In genomic region chr2:90509268-90509667, GRCm38 (mm10) we compare ENCODE assay signal across 18 mouse cellular contexts.
DNase-seq lines count a peak whose midpoint lies in the region; TF ChIP-seq lines count a peak whose summit lies in the region.
"Had no signal": no experiment of that assay in that cellular context is flagged by ENCODE, and none has a peak within 500 bp of the region (broad histone marks: within the 10 kb centered on the region; RNA-seq: fewer than 3 reads in every experiment).

No protein-coding gene starts in this region.

- H3K9me3 ChIP-seq in heart, embryonic 10.5 days: no peaks in the 10 kb centered on the region
- H3K9me3 ChIP-seq: G1E; heart, embryonic 15.5 days; kidney, embryonic 15.5 days; liver, embryonic 13.5 days; midbrain, embryonic 13.5 days; stomach, embryonic 15.5 days had no signal

- H3K4me3 ChIP-seq in heart, embryonic 10.5 days: no peak overlapping the region
- no peak overlapping the region for H3K4me3 ChIP-seq in myocyte
- H3K4me3 ChIP-seq: heart, embryonic 15.5 days; kidney, embryonic 15.5 days; liver, embryonic 13.5 days; midbrain, embryonic 13.5 days; stomach, embryonic 15.5 days had no signal

- H3K27me3 ChIP-seq in heart, embryonic 10.5 days (ENCODE audit: insufficient read depth, poor library complexity, severe bottlenecking): no peaks in the 10 kb centered on the region
- H3K27me3 ChIP-seq in myocyte (ENCODE audit: control insufficient read depth, insufficient read depth, insufficient read length): no peaks in the 10 kb centered on the region
- H3K27me3 ChIP-seq: heart, embryonic 15.5 days; kidney, embryonic 15.5 days; liver, embryonic 13.5 days; midbrain, embryonic 13.5 days; stomach, embryonic 15.5 days had no signal

- H3ac ChIP-seq in myocyte (ENCODE audit: control insufficient read depth, insufficient read length): no peak overlapping the region

- TF ChIP-seq POLR2A in myocyte (IDR thresholded peaks at IDR 0.05; ENCODE audit: insufficient read length, low read depth): no peak

- H3K27ac ChIP-seq in heart, embryonic 10.5 days: no peak overlapping the region
- H3K27ac ChIP-seq: heart, embryonic 15.5 days; kidney, embryonic 15.5 days; liver, embryonic 13.5 days; midbrain, embryonic 13.5 days; stomach, embryonic 15.5 days had no signal

- peak overlapping the region; percentile 8 for H3K4me2 ChIP-seq in myocyte (ENCODE audit: low read depth)
- H3K4me2 ChIP-seq: heart, embryonic 15.5 days; kidney, embryonic 15.5 days; liver, embryonic 13.5 days; midbrain, embryonic 13.5 days; stomach, embryonic 15.5 days had no signal

- 96% methylated on average over 4 of the region's 4 CpGs for WGBS in heart, embryonic 10.5 days

- peak; percentile 96 for DNase-seq in heart, adult 11 months
- DNase-seq in heart, embryonic 10.5 days (ENCODE audit: low spot score): no peak
- peak; percentile 34 for DNase-seq in adrenal gland, adult 8-10 months
- peak; percentile 54 for DNase-seq in gastrocnemius, postnatal 14 days
- no peak for DNase-seq in left cerebral cortex, adult 8-10 months (ENCODE audit: low spot score in 2 of 2)
- DNase-seq in urinary bladder, postnatal 14 days (ENCODE audit: low spot score): no peak
- no peak for DNase-seq in thymus, postnatal 4 days
- DNase-seq: layer of hippocampus, adult 9-11 months; left cerebral cortex, postnatal 4 days; liver, embryonic 13.5 days; right cerebral cortex, postnatal 4 days; thymus, postnatal 36 days had no signal

- peaks cover 11% of the 10 kb centered on the region; the same call in 1 of the 2 replicates for H3K4me1 ChIP-seq in heart, embryonic 10.5 days

- no peaks in the 10 kb centered on the region for H3K79me2 ChIP-seq in myocyte (ENCODE audit: control insufficient read depth, insufficient read depth)

- intact Hi-C loops in gastrocnemius, postnatal 14 days (cut with DNase I; ENCODE audit: low total_unique reads): no loop called here

- no peaks in the 10 kb centered on the region for H3K36me3 ChIP-seq in heart, embryonic 10.5 days
- no peaks in the 10 kb centered on the region for H3K36me3 ChIP-seq in myocyte (ENCODE audit: control insufficient read depth, insufficient read depth)
- H3K36me3 ChIP-seq: G1E; heart, embryonic 15.5 days; kidney, embryonic 15.5 days; liver, embryonic 13.5 days; midbrain, embryonic 13.5 days; stomach, embryonic 15.5 days had no signal

TF ChIP-seq in myocyte, 11 proteins besides CTCF, POLR2A, EP300 and RAD21:
- TF ChIP-seq POLR2AphosphoS2 (IDR thresholded peaks at IDR 0.05; ENCODE audit: insufficient read length, low read depth): no peak
- TF ChIP-seq USF1 (IDR thresholded peaks at IDR 0.05; ENCODE audit: low read depth): peak; percentile 85

Comparison
In these comparisons a context has a peak if more than half of its experiments do, and no peak if none do; other contexts are left out.
1. DNase-seq: peak in heart, adult 11 months (single experiment), adrenal gland, adult 8-10 months (single experiment) and gastrocnemius, postnatal 14 days (single experiment); none in heart, embryonic 10.5 days (single experiment), left cerebral cortex, adult 8-10 months (0 of 2), urinary bladder, postnatal 14 days (single experiment) and thymus, postnatal 4 days (single experiment).